Mouse (Mus musculus): ENCODE measurements around the gene Nckap5.

DNA sequence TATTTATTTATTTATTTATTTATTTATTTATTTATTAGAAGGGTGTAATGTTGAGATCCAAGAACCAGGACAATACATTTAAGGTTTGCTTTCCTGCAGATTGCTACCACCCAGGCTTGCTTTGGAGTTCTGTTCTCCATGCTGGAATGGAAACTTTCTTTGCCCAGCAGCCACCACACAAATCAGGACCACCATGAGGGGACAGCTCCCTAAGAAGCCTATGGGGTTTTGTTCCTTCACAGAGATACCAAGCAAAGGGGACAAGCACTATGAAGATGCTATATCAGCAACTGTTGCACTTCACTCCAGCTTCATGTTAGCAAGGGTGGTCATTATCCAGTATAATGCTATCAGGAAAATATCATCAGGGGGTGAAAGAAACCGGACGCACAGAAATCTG is 513.7 kb downstream of the Nckap5 start:
- TF ChIP-seq CTCF (IDR thresholded peaks at IDR 0.05; ENCODE audit: low read depth) (no peak), EP300 (IDR thresholded peaks at IDR 0.05; ENCODE audit: low read depth) (no peak)

All from liver, embryonic 14.5 days (tissue).